Mouse (Mus musculus): ENCODE measurements at regions not wholly inside any gene's neighbourhood (a gene's known extent, or its start where the extent isn't known, plus 50 kb on each side); places are given as distances from the start of the nearest gene placed in this dataset.
"Not testable (repeated sequence)": the region's sequence is repeated elsewhere in the genome, so short reads cannot be mapped to it uniquely, and the experiment has no call there.

GRCm38 (mm10) chr1:164543045-164543803 lies 85.1 kb upstream of the Atp1b1 start:
- DNase-seq (ENCODE audit: low spot score) = no peak

DNA sequence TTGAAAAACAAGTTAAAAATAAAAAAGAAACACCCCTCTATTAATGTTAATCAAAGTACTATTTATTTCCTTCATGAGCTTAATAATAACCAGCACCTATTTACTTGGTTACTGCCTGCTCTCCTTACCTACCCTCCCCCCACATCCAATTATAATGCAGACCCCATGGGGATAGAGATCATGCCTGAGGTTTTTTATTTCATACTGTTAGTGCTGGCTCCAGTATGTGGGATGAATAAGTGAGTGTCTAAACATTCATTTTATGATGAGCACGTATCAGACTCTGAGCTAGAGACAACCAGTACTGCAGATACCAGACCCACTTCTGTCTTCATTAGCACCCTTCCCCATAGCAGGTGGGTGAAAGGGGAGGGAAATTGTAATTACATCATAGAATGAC lies 83.6 kb upstream of the Atp1b1 start:
- DNase-seq (ENCODE audit: low spot score) = no peak

DNA sequence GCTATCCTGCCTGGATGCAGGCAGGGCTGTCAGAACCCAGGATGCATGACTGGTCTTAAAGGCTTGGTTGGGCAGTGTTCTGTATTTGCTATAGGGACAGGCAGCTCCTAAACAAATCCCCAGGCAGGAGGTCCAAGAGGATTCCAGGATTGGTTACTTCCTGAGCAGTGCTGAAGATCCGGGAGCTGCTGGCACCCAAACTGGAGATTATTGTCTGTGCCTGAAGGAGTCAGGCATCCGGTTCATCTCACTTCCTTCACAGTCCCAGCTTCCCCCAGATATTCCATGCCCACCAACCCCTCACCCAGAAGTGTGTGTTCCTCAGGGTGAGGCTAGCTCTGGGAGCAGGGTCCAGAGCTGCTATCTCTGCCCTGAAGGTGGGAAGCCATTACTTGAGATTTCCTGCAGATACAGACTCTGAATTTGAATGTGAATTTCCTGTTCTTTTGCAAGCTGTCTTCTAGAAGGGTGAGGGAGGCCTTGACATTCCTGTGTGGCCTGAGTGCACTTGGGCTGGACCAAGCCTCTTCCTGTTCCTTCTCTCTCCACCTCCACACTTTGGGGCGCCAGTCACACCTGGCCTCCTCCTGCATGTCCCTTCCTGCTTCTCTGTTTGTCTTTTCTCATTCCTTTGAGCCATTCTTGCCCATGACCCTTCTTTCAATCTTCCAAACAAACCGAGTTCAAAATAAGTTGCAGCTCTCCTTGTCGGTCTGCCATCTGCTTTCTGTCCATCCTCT lies 80.3 kb upstream of the Atp1b1 start:
- DNase-seq (ENCODE audit: low spot score) = no peak

GRCm38 (mm10) chr1:164537324-164537948 lies 79.3 kb upstream of the Atp1b1 start:
- DNase-seq (ENCODE audit: low spot score) = no peak

GRCm38 (mm10) chr1:164532196-164532595 lies 74.0 kb upstream of the Atp1b1 start:
- no peak for DNase-seq (ENCODE audit: low spot score)

DNA sequence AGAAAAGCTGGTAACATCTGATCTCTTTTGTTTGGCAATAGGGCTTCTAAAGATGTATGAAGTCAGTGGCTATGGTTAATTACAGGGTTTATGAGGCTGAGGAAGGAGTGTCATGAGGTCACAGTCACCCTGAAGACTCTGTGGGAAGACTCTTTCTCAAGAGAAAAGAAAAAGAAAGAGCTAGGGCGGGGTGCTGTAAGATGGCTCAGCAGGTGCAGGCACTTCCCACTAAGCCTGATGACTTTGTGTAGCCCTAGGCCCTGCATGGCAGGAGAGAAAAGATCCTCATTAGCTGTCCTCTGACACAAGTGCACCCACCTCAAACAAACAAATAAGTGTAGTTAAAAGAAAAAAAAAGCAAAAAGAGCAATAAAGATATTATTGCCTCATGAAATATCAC lies 73.6 kb upstream of the Atp1b1 start:
- DNase-seq (ENCODE audit: low spot score) = no peak

DNA sequence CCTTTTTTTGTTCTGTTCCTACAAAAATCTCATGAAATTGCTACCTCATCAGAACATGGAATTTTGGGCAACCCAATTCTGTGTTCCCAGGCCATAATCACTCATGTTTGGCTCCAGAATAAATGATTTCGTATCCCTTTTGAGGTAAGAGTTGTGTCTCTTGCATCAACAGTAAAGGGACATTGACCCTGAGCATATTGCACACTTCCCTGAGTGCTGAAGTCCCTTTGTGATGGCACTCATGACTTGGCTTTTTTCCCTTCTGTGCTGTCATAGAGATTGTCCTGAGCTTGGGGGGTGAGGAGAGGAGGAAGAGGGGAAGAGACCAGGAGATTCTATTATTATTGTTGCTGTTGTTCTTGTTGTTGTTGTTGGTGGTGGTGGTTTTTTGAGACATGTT lies 68.6 kb upstream of the Atp1b1 start:
- DNase-seq (ENCODE audit: low spot score) = no peak

DNA sequence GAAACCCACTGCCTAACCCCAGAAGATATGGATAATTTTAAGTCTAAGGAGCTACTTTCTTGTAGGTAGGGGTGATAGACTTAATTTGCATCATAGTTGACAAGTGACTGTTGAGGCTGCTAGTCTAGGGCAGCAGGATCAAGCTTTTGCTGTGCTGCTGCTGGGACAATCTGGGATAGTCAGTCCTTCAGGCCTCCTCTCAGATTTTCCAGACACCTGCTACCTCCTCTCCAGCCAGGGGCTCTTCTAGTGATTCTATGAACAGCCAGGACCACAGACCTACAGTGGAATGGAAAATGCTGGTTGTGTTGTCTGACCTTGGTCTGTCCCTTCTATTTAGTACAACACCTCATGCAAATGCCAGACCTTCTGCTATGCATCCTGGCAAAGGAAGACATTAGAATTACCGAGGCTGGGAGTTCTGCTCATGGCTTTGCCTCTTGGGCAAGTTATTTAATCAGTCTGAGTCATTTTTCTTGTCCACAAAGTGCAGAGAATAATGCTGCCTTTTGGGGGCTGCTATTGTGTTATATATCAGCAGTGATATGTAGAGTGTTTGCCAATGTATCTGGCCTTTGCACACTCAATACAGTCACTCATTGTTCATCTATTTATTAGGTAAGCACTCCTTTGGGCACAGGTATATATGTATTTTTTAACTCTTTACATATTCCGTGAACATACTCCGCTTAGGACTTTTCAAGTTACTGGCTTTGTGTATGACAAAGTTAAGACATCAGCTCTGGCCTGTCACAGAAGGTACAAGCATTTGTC lies 64.4 kb upstream of the Atp1b1 start:
- DNase-seq (ENCODE audit: low spot score) = no peak

DNA sequence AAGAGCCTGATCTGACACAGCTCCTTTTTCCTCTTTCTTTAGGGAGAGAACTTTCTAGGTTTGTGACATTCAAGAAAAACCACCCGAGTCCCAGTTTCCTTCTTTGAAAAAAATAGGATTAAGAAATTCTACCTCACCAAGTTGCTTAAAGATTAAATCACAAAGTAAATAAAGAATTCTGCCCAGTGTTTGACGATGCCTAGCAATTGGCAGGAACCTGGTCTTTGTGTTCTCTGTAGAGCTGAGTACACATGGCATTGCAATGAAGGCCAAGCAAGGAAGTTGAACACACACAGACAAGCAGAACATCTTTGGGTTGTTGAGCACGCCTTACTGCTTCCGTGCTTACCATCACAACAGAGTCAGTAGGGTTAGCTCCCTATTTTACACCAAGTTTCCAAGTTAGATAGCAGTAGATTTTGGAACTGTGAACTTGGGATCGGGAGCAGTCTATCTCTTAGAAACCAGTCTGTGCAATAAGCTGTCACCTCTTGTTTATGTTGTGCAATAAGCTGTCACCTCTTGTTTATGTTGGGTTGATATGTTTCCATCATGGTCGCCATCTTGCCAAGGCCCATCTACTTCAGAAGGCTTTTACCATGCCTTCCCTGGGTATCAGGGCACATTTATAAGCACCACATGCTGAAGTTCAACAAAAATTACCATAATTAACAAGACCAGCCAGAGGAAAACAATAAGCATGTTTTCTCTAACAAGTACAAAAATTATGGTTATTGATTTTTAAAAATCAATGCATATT lies 63.4 kb upstream of the Atp1b1 start:
- no peak for DNase-seq (ENCODE audit: low spot score)

DNA sequence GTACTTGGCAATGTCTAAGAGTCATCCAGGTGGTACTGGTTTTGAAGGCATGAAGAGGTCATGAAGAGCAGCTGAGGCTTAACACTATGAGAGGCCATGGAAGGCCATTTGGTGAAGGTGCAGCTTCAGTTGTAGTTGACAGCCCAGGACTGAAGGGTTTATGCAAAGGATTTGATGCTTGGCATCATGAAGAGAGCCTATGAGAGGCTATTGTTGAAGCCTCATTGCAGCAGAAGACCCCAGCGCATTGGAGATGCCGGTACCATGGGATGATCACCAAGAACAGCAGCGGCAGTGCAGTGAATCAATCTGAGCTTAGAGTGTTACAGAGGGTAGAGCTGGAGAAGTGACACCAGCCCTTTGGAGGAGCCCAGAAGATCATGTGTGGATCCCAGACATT lies 60.7 kb upstream of the Atp1b1 start:
- DNase-seq (ENCODE audit: low spot score) = no peak

DNA sequence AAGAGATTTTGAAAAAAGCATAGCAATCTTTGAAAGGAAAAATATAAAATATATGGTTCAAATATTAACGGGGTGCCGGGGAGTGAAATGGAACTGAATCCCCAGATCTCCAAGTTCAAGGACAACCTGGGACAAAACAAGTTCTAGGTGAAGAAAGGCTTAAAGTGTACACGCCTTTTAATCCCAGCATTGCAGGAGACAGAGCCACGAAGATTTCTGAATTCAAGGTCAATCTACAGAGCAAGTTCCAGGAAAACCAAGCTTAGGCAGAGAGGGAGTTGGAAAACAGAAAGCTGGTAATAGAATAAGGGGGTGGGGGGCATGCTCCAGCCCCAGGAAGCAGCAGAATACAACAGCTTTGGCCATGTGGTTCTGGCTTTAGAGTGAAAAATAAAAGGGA lies 60.2 kb upstream of the Atp1b1 start:
- no peak for DNase-seq (ENCODE audit: low spot score)

DNA sequence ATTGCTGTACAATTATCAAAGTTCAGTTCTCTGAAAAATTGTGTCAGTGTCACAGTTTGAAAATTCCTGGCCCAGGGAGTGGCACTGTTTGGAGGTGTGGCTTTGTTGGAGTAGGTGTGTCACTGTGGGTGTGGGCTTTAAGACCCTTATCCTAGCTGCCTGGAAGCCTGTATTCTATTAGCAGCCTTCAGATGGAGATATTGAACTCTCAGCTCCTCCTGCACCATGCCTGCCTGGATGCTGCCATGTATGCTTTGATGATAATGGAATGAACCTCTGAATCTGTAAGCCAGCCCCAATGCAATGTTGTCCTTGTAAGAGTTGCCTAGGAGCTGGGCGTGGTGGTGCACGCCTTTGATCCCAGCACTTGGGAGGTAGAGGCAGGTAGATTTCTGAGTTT lies 59.2 kb upstream of the Atp1b1 start:
- not testable (repeated sequence) for DNase-seq (ENCODE audit: low spot score)

- no peak for DNase-seq (ENCODE audit: low spot score)
Observed at GRCm38 (mm10) chr1:164511628-164512385, 53.7 kb upstream of the Atp1b1 start.

DNA sequence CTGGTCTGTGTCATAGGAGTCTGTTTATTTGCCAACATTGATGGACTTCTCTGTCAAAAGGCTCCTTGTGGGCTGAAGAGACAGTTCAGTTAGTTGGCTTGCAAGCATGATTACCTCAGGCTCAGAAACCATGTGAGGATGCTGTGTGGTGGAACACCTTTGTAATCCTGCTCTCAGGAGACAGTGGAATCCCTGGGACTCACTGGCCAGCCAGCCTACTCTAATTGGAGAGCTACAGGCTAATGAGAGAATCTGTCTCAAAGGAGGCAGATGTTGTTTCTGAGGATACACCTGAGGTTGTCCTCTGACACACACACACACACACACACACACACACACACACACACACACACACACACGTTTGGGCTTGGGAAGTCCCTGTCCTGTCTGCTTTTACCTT lies 51.1 kb upstream of the Atp1b1 start:
- DNase-seq (ENCODE audit: low spot score) = no peak

- DNase-seq (ENCODE audit: low spot score) = no peak
Observed at GRCm38 (mm10) chr1:164508556-164508955, 50.4 kb upstream of the Atp1b1 start.

DNA sequence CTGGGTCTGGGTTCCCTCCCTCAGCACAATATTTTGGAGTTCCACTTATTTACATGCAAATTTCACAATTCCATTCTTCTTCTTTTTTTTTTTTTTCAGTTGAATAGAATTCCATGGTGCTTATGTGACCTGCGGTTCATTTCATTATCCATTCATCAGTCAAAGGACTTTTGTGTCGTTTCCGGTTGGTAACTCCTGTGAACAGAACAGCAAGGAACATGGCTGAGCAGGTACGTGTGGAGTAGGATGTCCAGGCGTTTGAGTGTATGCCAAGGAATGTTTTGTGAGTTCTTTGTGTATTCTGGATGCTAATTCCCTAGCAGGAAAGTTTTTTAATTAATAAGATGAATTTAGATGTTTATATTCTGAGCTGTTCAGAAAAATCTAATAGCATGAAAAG lies 50.0 kb upstream of the Atp1b1 start:
- DNase-seq (ENCODE audit: low spot score) = no peak

All from left cerebral cortex, adult 11 months (tissue).